Mouse (Mus musculus) lung, postnatal 0 days (tissue): Measurements from ENCODE around the gene Ctsr. TPM values are rescaled to one million over a fixed set of nuclear protein-coding genes. Genes with fewer than 3 reads are reported as not detected.
"Not testable (repeated sequence)": the region's sequence is repeated elsewhere in the genome, so short reads cannot be mapped to it uniquely, and the experiment has no call there.

Source experiments
- ATAC-seq: fragments of 200-750 bp; cut with Nextera tagmentation; 2 replicates; pipeline ENCODE4 v1.8.0; 2017; ENCODE audit warnings: moderate library complexity
- DNase-seq: peaks from one replicate; pipeline ENCODE4 v3.0.0-alpha.2; 2016; ENCODE audit warnings: low spot score
- H3K27ac ChIP-seq: fragments of 300-500 bp; sonication (generic); 2 replicates; pipeline ENCODE4 v1.5.1; 2014; ENCODE audit warnings: antibody characterized with exemption, mild to moderate bottlenecking, low read length, mixed read lengths
- H3K27me3 ChIP-seq: fragments of 300-500 bp; sonication (generic); replicated peaks from 2 replicates; pipeline ENCODE4 v1.6.1; 2014; ENCODE audit warnings: low read length, mixed read lengths; ENCODE audit not compliant: insufficient read depth
- H3K36me3 ChIP-seq: fragments of 300-500 bp; sonication (generic); 2 replicates; pipeline ENCODE4 v1.6.1; 2014; ENCODE audit warnings: low read length, mixed read lengths; ENCODE audit not compliant: insufficient read depth
- H3K4me1 ChIP-seq: fragments of 300-500 bp; sonication (generic); 2 replicates; pipeline ENCODE4 v1.6.1; 2014; ENCODE audit warnings: antibody characterized with exemption, low read depth, low read length, mixed read lengths; ENCODE audit not compliant: insufficient read depth
- H3K4me2 ChIP-seq: fragments of 300-500 bp; sonication (generic); replicated peaks from 2 replicates; pipeline ENCODE4 v1.6.1; 2014; ENCODE audit warnings: low read depth, mild to moderate bottlenecking, low read length, moderate library complexity, mixed read lengths
- H3K4me3 ChIP-seq: fragments of 300-500 bp; sonication (generic); 2 replicates; pipeline ENCODE4 v1.5.1; 2014; ENCODE audit warnings: low read depth, low read length
- H3K9ac ChIP-seq: fragments of 300-500 bp; sonication (generic); replicated peaks from 2 replicates; pipeline ENCODE4 v1.6.1; 2014; ENCODE audit warnings: low read depth, mild to moderate bottlenecking
- H3K9me3 ChIP-seq: fragments of 300-500 bp; sonication (generic); 2 replicates; pipeline ENCODE4 v1.6.1; 2016; ENCODE audit warnings: low read length, mixed read lengths
- CTCF ChIP-seq: IDR thresholded peaks from 2 replicates; pipeline ENCODE4 v1.5.1; 2016; ENCODE audit warnings: antibody characterized with exemption, mild to moderate bottlenecking
- EP300 ChIP-seq: IDR thresholded peaks from 2 replicates; pipeline ENCODE4 v1.6.1; 2016; ENCODE audit warnings: antibody characterized with exemption, mild to moderate bottlenecking, control low read depth
- WGBS: fragments of 180-500 bp; shearing (Covaris S2); extraction: QIAGEN DNeasy Blood & Tissue Kit; methylation state at CpG from one replicate; pipeline ENCODE4 v1.1.7; 2014; 5-methylcytosine and 5-hydroxymethylcytosine counted together
- polyA plus RNA-seq: library from polyadenylated mRNA; unstranded; fragments of >200 nt; fragmentation: Nextera tagmentation; extraction: Ambion mirVana; gene quantifications from 2 replicates; pipeline ENCODE4 v1.2.1, GENCODE M21; 2015

The Ctsr gene
- not detected in 2 replicates for polyA plus RNA-seq

DNA sequence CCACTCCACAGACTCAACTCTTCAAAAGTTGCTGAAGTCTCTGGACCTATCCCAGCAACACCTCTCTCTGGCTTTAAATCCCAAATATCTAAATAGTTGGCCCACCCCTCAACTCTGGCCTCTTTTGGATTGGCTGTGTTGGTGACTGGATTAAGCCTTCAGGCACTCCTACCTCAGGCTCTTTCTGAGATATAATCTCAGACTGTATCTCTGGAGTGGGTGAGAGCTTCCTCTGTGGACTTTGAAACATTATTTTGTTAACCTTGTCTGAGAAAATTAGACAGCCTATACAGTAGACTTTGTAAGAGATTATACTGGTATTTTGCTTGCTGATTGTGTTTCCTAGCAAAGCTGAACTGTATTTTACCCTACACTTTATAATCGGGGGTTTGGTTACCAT, at the start of gene Ctsr:
Gene Ctsr, minus strand, starts transcription at position 101 of the 400 bp plus-strand sequence.
- H3K9ac ChIP-seq = no peak within 1 kb of the TSS
- 81% methylated on average over 1 of the region's 1 CpGs for WGBS
- no peaks in the 10 kb centered on the region for H3K4me1 ChIP-seq
- no peaks in the 10 kb centered on the region for H3K9me3 ChIP-seq
- H3K4me3 ChIP-seq = no peak within 1 kb of the TSS
- ATAC-seq = no peak
- H3K4me2 ChIP-seq = no peak within 1 kb of the TSS
- no peak for DNase-seq
- no peaks in the 10 kb centered on the region for H3K27me3 ChIP-seq
- no peak for TF ChIP-seq CTCF
- no peak for TF ChIP-seq EP300
- H3K36me3 ChIP-seq = no peaks in the 10 kb centered on the region
- no peak within 1 kb of the TSS for H3K27ac ChIP-seq

DNA sequence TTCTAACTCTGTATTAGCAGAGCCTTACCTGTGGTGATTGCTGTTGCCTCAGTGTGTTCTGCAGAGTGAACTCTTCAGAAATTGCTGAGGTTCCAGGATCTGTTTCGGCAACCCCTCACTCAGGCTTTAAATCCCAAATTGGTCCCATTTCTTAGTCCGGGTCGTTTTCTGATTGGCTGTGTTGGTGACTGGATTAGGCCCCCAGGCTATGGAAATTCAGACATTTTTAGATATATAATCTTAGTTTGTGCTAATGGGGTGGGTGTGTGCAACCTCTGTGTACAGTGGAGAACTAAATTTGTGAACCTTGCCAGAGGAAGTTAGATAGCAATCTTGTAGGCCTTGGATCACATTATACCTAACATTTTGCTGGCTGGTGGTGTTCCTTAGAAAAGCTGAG, 39.3 kb upstream of the Ctsr start, which contains the start of gene Cts6:
Gene Cts6, minus strand, starts transcription at position 101 of the 400 bp plus-strand sequence.
- Histone ChIP-seq H3K9me3 (no peaks in the 10 kb centered on the region), H3K27me3 (no peaks in the 10 kb centered on the region), H3K4me1 (no peaks in the 10 kb centered on the region), H3K27ac (no peak within 1 kb of the TSS), H3K4me3 (no peak within 1 kb of the TSS), H3K9ac (no peak within 1 kb of the TSS), H3K4me2 (no peak within 1 kb of the TSS), H3K36me3 (no peaks in the 10 kb centered on the region)
- no peak for TF ChIP-seq CTCF
- no peak for TF ChIP-seq EP300
- WGBS = 80% methylated on average over 3 of the region's 3 CpGs
- no peak for ATAC-seq
- no peak for DNase-seq

- H3K9me3 ChIP-seq, DNase-seq, H3K9ac ChIP-seq, H3K27me3 ChIP-seq, H3K36me3 ChIP-seq, H3K27ac ChIP-seq, ATAC-seq, H3K4me3 ChIP-seq, H3K4me2 ChIP-seq, H3K4me1 ChIP-seq: not testable (repeated sequence)
- 72% methylated on average over 5 of the region's 5 CpGs for WGBS
Observed at GRCm38 (mm10) chr13:61185151-61185933, 21.3 kb upstream of the Ctsr start.

DNA sequence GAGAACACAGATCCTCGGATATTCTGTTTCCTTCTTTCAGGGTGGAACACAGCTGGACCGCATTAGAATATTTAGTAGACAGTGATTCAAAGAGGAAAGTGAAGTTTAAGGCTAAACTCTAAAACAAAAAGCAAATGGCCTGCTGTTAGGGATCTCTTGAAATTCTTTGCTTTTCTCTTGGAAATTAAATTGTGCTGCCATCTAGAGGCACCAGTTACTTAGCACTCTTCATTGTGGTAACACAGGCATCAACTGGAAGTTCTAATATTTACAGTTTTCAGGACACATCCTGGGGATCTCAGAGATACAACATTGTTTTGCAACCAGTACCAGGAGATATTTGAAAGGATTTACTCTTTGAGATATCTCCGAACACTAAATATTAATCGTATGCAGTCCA, 566 bp upstream of the Ctsr start:
- Histone ChIP-seq H3K36me3 (no peaks in the 10 kb centered on the region), H3K27ac (no peak overlapping the region), H3K9me3 (no peaks in the 10 kb centered on the region), H3K27me3 (no peaks in the 10 kb centered on the region), H3K4me1 (no peaks in the 10 kb centered on the region), H3K4me2 (no peak overlapping the region), H3K4me3 (no peak overlapping the region), H3K9ac (no peak overlapping the region)
- TF ChIP-seq EP300 (no peak), CTCF (no peak)
- DNase-seq = no peak
- ATAC-seq = no peak
- 77% methylated on average over 4 of the region's 4 CpGs for WGBS

Other genes with a start within 250 kb of the Ctsr start
- not detected in 2 replicates for gene Gm49393, start 228.7 kb downstream of the Ctsr start, polyA plus RNA-seq
- 7.5 and 10.6 TPM in 2 replicates for gene Gm49391, start 227.7 kb downstream of the Ctsr start, polyA plus RNA-seq
- 288 and 434 TPM in 2 replicates for gene Ctla2a, start 227.6 kb downstream of the Ctsr start, polyA plus RNA-seq
- not detected in 2 replicates for gene Tpbpa, start 222.3 kb downstream of the Ctsr start, polyA plus RNA-seq
- gene Ctsj, start 158.3 kb downstream of the Ctsr start, polyA plus RNA-seq = not detected in 2 replicates
- not detected in 2 replicates for gene Ctsq, start 123.6 kb downstream of the Ctsr start, polyA plus RNA-seq
- not detected in 2 replicates for gene Cts6, start 39.2 kb upstream of the Ctsr start, polyA plus RNA-seq
- not detected in 2 replicates for gene Cts8, start 91.1 kb upstream of the Ctsr start, polyA plus RNA-seq
- not detected in 2 replicates for gene Gm49398, start 124.6 kb upstream of the Ctsr start, polyA plus RNA-seq
- not detected in 2 replicates for gene Cts7, start 193.9 kb upstream of the Ctsr start, polyA plus RNA-seq